Mouse (Mus musculus) E14TG2a.4 (cell line): ENCODE measurements around the gene Pycard.

ENCODE experiments used
- CTCF ChIP-seq: conservative IDR thresholded peaks from 2 replicates; pipeline ENCODE4 v1.5.1; 2014; ENCODE audit warnings: low read length
- POU5F1 ChIP-seq: IDR thresholded peaks from 2 replicates; pipeline ENCODE4 v1.6.1; 2014; ENCODE audit warnings: low read length, borderline replicate concordance

DNA sequence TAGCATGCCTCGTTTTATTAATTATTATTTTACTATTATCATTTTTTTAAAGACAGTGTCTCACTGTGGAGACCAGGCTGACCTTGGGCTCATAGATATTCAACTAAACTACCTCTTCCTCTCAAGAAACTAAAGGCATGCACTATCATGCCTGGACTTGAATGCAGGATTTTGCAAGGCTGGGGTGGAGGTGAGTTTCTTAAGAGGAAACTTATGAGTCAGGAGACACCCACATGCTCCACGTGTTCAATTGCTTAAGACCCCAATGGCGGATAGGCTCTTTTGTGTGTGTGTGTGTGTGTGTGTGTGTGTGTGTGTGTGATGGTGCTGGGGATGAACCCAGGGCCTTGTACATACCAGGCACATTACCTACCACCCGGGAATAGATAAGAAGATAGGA, 31.7 kb upstream of the Pycard start:
- no peak for TF ChIP-seq CTCF
- no peak for TF ChIP-seq POU5F1
